Mouse (Mus musculus) cerebellum, adult 11-12 months (tissue): ENCODE measurements at regions not wholly inside any gene's neighbourhood (a gene's known extent, or its start where the extent isn't known, plus 50 kb on each side); places are given as distances from the start of the nearest gene placed in this dataset.
"Not testable (repeated sequence)": the region's sequence is repeated elsewhere in the genome, so short reads cannot be mapped to it uniquely, and the experiment has no call there.

Experiments used
- DNase-seq: peaks from one replicate; pipeline ENCODE4 v3.0.0; 2022

GRCm38 (mm10) chr19:54099292-54099691 is 55.3 kb downstream of the Adra2a start:
- DNase-seq, result no peak

GRCm38 (mm10) chr19:54099769-54100168 is 55.8 kb downstream of the Adra2a start:
- DNase-seq, result no peak

GRCm38 (mm10) chr19:54106571-54106970 is 62.6 kb downstream of the Adra2a start:
- DNase-seq, result no peak

GRCm38 (mm10) chr19:54107103-54107821 is 63.3 kb downstream of the Adra2a start:
- no peak for DNase-seq

GRCm38 (mm10) chr19:54110080-54110479 is 66.1 kb downstream of the Adra2a start:
- no peak for DNase-seq

GRCm38 (mm10) chr19:54112691-54113090 is 68.7 kb downstream of the Adra2a start:
- DNase-seq, result no peak

- no peak for DNase-seq
Measured at GRCm38 (mm10) chr19:54113421-54113820, 69.5 kb downstream of the Adra2a start.

GRCm38 (mm10) chr19:54114588-54115317 is 70.8 kb downstream of the Adra2a start:
- peak; percentile 2 for DNase-seq

- DNase-seq, result no peak
Measured at GRCm38 (mm10) chr19:54115335-54115734, 71.4 kb downstream of the Adra2a start.

GRCm38 (mm10) chr19:54116829-54117228 is 72.9 kb downstream of the Adra2a start:
- DNase-seq, result no peak

- no peak for DNase-seq
Measured at GRCm38 (mm10) chr19:54117676-54118075, 73.7 kb downstream of the Adra2a start.

GRCm38 (mm10) chr19:54123586-54123985 is 79.6 kb downstream of the Adra2a start:
- no peak for DNase-seq

GRCm38 (mm10) chr19:54151766-54152165 is 107.8 kb downstream of the Adra2a start:
- not testable (repeated sequence) for DNase-seq

- no peak for DNase-seq
Measured at GRCm38 (mm10) chr19:54154400-54154799, 110.4 kb downstream of the Adra2a start.

- DNase-seq, result no peak
Measured at GRCm38 (mm10) chr19:54170361-54170760, 126.4 kb downstream of the Adra2a start.

GRCm38 (mm10) chr19:54174090-54175055 is 130.4 kb downstream of the Adra2a start:
- no peak for DNase-seq

- DNase-seq, result no peak
Measured at GRCm38 (mm10) chr19:54175766-54176165, 131.8 kb downstream of the Adra2a start.

GRCm38 (mm10) chr19:54177491-54177890 is 133.5 kb downstream of the Adra2a start:
- no peak for DNase-seq

GRCm38 (mm10) chr19:54200407-54200806 is 156.5 kb downstream of the Adra2a start:
- no peak for DNase-seq

GRCm38 (mm10) chr19:54202456-54202855 is 158.5 kb downstream of the Adra2a start:
- DNase-seq, result no peak

GRCm38 (mm10) chr19:54206819-54207218 is 162.9 kb downstream of the Adra2a start:
- DNase-seq, result no peak

GRCm38 (mm10) chr19:54212169-54212568 is 168.2 kb downstream of the Adra2a start:
- no peak for DNase-seq

- no peak for DNase-seq
Measured at GRCm38 (mm10) chr19:54244176-54244575, 200.2 kb downstream of the Adra2a start.
